Mouse (Mus musculus) common myeloid progenitor, adult 5-6 weeks (primary cell): Measurements from ENCODE around the gene Crlf1. TPM values are rescaled to one million over a fixed set of nuclear protein-coding genes. Genes with fewer than 3 reads are reported as not detected.
"Not testable (repeated sequence)": the region's sequence is repeated elsewhere in the genome, so short reads cannot be mapped to it uniquely, and the experiment has no call there.

Experiments
- ATAC-seq: replicated peaks from 2 replicates; pipeline ENCODE4 v1.8.0; 2016; ENCODE audit warnings: low read depth, mild to moderate bottlenecking, moderate TSS enrichment, inconsistent platforms; ENCODE audit not compliant: poor library complexity, severe bottlenecking
- total RNA-seq: library from RNA; stranded (forward); fragments of 200-1000, 187-1606 nt; gene quantifications from 2 replicates; pipeline ENCODE4 v1.2.3, GENCODE M21; 2017

Gene Crlf1
- total RNA-seq, 1 experiment from 2014 or later = not detected

DNA sequence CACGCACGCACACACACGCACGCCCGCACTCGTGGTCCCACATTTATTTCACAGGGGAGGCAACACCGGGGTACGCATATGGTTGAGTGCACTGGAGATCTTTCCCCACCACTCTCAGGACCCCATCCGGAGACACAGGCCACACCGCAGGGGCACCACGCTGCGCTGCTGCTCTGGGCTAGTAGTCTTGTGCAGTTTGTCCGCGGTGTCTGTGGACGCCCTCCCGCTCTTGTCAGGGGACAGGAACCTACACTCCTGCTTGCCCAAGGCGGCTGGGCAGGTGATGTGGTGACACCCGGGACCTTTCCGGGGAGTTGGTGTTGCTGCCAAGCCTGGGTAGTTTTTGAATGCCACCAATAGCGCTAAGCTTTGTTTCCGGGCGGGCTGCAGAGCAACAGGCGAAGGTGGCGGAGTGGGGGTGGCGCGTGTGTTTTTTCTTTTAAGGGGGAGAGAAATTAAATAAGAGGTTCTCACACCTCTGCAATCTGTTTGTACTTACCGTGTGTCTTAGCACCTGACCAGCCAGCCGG is 1.5 kb downstream of the Crlf1 start:
- ATAC-seq = peak; percentile 27; the same call in 1 of the 2 replicates

DNA sequence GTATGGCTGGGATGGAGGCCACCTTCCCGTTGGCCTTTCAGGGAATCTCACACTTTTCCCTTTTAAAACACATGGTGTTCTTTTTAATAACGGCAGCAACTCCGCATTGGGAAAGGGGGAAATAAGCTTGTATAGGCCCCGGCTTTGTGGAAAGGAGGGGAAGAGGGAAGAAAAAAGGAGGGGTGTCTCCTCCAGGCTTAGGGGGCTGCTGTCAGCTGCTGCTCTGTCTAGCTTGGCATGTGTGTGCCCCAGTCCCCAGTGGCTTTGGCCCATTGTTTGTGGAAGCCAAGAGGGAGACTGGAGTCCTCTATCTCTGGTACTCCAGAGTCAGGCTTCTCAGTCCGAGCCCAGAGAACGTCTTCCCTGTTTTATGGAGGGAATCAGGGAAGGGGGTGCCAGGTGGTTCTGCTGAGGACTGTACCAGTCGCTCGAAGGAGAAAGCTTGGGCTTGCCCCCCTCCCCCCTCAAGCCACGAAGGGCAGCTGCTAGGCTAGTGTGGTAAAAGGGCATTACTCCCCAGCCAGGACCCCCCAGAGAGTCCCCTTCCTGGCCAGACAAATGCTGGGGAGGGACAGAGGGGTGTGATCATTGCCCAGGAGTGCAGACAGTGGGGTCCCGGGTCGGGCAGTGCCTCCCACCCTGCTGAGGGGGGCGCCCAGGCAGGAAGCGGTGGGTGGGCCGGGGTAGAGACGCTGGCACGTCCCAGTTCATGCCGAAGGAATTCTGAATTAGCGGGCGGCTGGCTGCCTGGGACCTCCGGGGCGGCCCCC is 2.2 kb downstream of the Crlf1 start:
- ATAC-seq = no peak

GRCm38 (mm10) chr8:70495771-70496062 is 2.8 kb downstream of the Crlf1 start:
- ATAC-seq = no peak

DNA sequence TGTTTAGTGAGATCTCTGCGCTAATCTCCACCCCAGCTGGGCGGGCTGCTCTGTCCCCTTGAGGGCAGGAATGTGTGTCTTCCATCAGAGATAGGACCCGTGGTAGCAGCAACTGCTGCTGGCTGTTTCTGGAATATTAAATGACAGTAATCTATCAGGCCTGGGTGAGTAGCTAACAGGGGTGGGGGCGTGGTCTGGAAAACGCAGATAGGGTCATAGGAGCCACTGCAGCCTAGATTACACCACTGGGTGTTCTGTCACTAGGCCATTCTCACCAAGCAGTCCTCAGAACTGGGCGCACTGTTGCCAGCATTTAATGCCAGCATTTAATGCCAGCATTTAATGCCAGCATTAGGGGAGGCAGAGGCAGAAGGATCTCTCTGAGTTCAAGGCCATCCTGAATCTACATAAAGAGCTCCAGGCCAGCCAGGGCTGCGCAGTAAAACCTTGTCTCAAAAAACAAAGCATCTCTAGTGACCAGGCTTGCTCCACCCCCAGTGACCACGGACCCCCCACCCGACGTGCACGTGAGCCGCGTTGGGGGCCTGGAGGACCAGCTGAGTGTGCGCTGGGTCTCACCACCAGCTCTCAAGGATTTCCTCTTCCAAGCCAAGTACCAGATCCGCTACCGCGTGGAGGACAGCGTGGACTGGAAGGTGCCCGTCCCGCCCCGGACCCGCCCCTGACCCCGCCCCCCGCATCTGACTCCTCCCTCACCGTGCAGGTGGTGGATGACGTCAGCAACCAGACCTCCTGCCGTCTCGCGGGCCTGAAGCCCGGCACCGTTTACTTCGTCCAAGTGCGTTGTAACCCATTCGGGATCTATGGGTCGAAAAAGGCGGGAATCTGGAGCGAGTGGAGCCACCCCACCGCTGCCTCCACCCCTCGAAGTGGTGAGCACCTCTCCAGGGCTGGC is 7.7 kb downstream of the Crlf1 start:
- ATAC-seq = peak; percentile 16; the same call in 1 of the 2 replicates

DNA sequence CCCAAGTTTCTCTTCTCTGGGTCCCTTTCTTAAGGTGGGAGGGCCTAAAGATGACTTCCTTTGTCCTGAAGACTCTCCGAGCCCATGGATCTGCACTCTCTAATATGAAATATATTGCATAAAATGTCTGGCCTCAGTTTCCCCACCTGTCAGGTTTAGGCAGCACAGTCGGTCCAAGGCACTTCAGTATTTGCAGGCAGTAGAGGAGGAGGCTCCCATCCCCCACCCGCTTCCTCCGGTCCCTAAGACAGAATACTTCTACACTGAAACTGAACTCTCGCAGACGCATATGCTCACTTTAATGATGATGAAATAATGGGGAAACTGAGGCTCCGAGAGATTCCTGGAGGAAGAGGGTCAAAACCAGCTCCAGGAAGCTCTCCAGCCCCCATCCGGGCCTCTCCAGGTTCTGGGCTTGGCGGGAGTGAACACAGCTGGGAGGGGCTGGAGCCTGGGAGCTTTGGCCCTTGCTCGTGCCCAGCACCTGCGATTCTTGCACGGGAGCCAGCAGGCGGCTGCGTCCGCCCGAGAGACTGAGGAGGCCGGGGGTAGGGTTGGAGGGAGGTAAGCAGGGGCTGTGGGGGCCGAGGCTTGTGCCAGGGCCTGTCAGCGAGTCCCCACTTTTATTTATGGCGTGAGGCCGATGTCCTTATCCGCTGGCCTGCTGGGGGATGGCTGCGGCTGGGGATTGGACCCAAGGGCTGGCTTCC is 9.0 kb downstream of the Crlf1 start:
- no peak for ATAC-seq

DNA sequence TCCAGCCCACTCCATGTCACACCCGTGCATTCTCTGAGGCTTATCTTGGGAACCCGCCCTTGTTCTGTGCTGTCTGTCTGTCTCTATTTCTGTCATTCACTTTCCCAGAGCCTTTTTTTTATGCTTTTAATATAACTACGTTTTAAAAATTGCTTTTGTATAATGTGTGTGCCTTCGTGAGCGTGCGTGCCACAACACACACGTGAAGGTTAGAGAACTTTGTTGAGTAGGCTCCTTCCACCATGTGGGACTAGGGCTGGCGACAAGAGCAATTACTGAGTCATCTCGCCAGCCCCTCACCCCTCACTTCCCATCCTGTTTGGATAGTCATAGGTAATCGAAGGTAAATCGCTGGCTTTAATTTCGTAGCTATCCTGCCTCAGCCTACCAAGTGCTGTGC is 9.6 kb downstream of the Crlf1 start:
- no peak for ATAC-seq

- ATAC-seq = no peak
Measured at GRCm38 (mm10) chr8:70503062-70503750, 10.2 kb downstream of the Crlf1 start.

DNA sequence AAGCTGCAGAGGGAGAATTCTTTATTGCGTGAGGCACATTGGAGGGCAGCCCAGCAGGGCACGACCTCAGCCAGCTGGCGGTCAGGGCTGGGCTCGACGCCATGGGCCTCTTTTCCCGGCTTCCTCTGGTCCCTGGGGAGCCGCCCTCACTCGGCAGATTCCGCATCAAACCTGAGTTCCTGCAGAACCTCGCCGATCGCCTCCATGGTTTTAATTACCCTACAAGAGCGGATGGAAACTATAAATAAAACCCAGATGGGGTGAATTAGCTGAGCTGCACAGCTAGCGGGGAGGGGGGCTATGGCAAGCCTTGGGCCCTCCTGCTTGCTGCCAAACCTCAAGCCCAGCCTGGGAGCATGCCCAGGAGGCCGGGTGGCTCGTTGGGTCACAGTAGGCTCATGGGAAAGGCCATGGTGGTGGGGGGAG is 11.3 kb downstream of the Crlf1 start:
- ATAC-seq = no peak

- ATAC-seq = peak; percentile 30; the same call in 1 of the 2 replicates
Measured at GRCm38 (mm10) chr8:70504851-70505250, 11.9 kb downstream of the Crlf1 start.

- no peak; the same call in 1 of the 2 replicates for ATAC-seq
Measured at GRCm38 (mm10) chr8:70505698-70506327, 12.9 kb downstream of the Crlf1 start.

GRCm38 (mm10) chr8:70506328-70507026 is 13.5 kb downstream of the Crlf1 start, which contains the start of gene Rex1bd:
TSS of gene Rex1bd (minus strand) at chr8:70506752.
- peak; percentile 64 for ATAC-seq

DNA sequence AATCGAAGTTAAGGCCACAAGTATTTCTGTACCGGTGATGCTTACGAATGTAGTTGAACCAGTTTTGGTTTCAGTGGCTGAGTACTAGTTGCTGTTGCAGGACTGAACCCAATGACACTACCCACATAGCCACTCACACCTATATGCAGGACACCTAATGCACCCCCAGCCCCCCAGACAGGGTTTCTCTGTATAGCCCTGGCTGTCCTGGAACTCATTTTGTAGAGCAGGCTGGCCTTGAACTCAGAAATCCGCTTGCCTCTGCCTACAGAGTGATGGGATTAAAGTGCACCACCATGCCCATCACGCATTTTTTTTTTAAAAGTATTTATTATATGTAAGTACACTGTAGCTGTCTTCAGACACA is 14.1 kb downstream of the Crlf1 start:
- ATAC-seq = no peak

DNA sequence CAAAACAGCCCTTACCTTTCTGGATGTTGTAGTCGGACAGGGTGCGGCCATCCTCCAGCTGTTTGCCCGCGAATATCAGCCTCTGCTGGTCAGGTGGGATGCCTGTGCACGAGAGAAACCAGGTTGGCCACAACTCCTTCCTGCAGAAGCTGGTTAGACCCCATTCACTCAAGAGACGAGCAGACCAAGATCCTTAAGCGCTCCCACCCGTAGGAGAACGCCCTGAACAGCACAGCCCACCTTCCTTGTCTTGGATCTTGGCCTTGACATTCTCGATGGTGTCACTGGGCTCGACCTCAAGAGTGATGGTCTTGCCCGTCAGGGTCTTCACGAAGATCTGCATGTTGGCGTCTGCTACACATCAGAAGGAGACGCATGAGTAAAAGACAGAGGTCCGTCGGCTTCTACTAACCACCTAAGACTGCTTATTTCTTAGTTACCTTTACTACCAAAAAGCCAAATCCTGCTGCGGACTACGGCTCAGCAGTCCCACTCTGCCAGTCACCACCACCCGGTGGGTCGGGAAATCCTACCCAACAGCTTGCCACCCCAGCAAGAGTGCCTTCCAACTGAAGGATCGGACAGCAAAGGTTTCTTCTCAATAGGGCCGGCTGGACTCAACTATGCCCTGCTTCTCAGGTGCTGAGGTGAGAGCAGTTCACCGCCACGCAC is 16.5 kb downstream of the Crlf1 start:
- ATAC-seq = no peak

- ATAC-seq = peak; percentile 73
Measured at GRCm38 (mm10) chr8:70510228-70510915, 17.4 kb downstream of the Crlf1 start, which contains the start of gene Uba52. TSS of gene Uba52 (minus strand) at chr8:70510801.

- not testable (repeated sequence) for ATAC-seq
Measured at GRCm38 (mm10) chr8:70511174-70511573, 18.2 kb downstream of the Crlf1 start.

- ATAC-seq = no peak
Measured at GRCm38 (mm10) chr8:70511770-70512169, 18.8 kb downstream of the Crlf1 start.

GRCm38 (mm10) chr8:70512253-70512903 is 19.4 kb downstream of the Crlf1 start:
- ATAC-seq = peak; percentile 39
